Mouse (Mus musculus) liver, postnatal 0 days (tissue): ENCODE measurements at regions not wholly inside any gene's neighbourhood (a gene's known extent, or its start where the extent isn't known, plus 50 kb on each side); places are given as distances from the start of the nearest gene placed in this dataset.

ENCODE experiments used
- CTCF ChIP-seq: sonication (generic); IDR thresholded peaks from 2 replicates; pipeline ENCODE4 v1.5.1; 2016; ENCODE audit warnings: antibody characterized with exemption, low read depth
- EP300 ChIP-seq: IDR thresholded peaks from 2 replicates; pipeline ENCODE4 v1.6.1; 2016; ENCODE audit warnings: antibody characterized with exemption, low read depth, mild to moderate bottlenecking

DNA sequence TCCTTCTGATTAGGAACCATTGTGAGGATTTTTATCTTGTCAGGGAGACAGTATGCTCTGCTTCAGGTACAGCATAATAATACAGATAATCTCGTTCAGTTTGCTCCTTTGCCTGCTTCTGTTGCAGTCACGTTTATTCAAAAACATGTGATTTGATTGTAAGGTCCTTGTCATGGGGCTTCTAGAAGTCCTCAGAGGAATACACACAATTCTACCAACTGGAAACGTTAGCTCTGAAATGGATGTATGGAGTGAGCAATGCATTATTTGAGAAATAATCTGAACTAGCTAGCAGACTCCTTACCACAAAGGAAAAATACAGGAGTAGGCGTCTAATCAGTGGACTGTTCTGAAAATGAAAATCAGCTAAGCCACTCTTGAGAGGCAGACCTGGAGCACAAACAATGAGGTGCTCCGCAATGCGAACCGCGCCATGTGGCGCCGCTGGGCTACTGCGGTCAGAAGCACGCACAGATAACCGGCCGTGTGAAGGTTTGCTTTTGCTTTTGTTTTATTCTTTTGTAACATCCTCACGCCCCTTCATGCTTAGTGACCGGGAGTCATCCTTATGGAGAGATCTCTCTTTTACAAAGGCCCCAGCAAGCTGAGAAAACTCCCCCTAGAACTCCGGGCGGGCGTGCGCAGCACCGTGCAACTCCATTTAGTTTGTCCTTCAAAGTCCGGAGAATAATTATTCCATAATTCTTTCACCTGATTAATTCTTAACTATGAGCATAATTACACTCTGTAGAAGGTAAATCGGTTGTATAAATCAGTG lies 419.7 kb downstream of the Nova1 start:
- no peak for TF ChIP-seq EP300
- no peak for TF ChIP-seq CTCF
